Mouse (Mus musculus) frontal cortex, postnatal 14 days (tissue): ENCODE results near the gene Rrad.
A peak's percentile ranks its signal among the peaks of the same experiment; 100 is the strongest.

ENCODE experiments used
- DNase-seq, 2 experiments: peaks; one replicate each; pipeline ENCODE4 v3.0.0; 2022; ENCODE audit warnings: low spot score in 2 of 2

Gene Rrad

GRCm38 (mm10) chr8:104611613-104612012, 19.5 kb downstream of the Rrad start:
- DNase-seq, result no peak

GRCm38 (mm10) chr8:104610185-104610766, 20.9 kb downstream of the Rrad start:
- DNase-seq, result no peak

GRCm38 (mm10) chr8:104609222-104609621, 21.9 kb downstream of the Rrad start:
- no peak for DNase-seq

GRCm38 (mm10) chr8:104607944-104608343, 23.2 kb downstream of the Rrad start:
- no peak for DNase-seq

- no peak for DNase-seq
Observed at GRCm38 (mm10) chr8:104606329-104606728, 24.8 kb downstream of the Rrad start.

GRCm38 (mm10) chr8:104603245-104603593, 27.9 kb downstream of the Rrad start:
- DNase-seq, result no peak

- DNase-seq, result peak; percentile 75 to 80
Observed at GRCm38 (mm10) chr8:104602468-104603244, 28.5 kb downstream of the Rrad start.

- no peak for DNase-seq
Observed at GRCm38 (mm10) chr8:104601941-104602371, 29.2 kb downstream of the Rrad start.

GRCm38 (mm10) chr8:104601386-104601785, 29.7 kb downstream of the Rrad start:
- no peak for DNase-seq

GRCm38 (mm10) chr8:104598496-104598895, 32.6 kb downstream of the Rrad start:
- DNase-seq, result no peak

- no peak for DNase-seq
Observed at GRCm38 (mm10) chr8:104597656-104598055, 33.5 kb downstream of the Rrad start.

GRCm38 (mm10) chr8:104595773-104596536, 35.2 kb downstream of the Rrad start:
- DNase-seq, result no peak

- DNase-seq, result no peak
Observed at GRCm38 (mm10) chr8:104594611-104595362, 36.3 kb downstream of the Rrad start.

GRCm38 (mm10) chr8:104593536-104594325, 37.4 kb downstream of the Rrad start:
- no peak for DNase-seq

- no peak for DNase-seq
Observed at GRCm38 (mm10) chr8:104592566-104592965, 38.6 kb downstream of the Rrad start.

- no peak for DNase-seq
Observed at GRCm38 (mm10) chr8:104591856-104592255, 39.3 kb downstream of the Rrad start.

GRCm38 (mm10) chr8:104591133-104591834, 39.8 kb downstream of the Rrad start, which contains the start of gene Pdp2:
Pdp2 (plus strand) TSS chr8:104591451.
- peak; percentile 88 to 89 for DNase-seq

- no peak for DNase-seq
Observed at GRCm38 (mm10) chr8:104590284-104590683, 40.8 kb downstream of the Rrad start.

- DNase-seq, result no peak
Observed at GRCm38 (mm10) chr8:104584522-104584921, 46.6 kb downstream of the Rrad start.
